Mouse (Mus musculus): ENCODE results near the gene Cds2. TPM values are rescaled to one million over a fixed set of nuclear protein-coding genes. Genes with fewer than 3 reads are reported as not detected.
"Not testable (repeated sequence)": the region's sequence is repeated elsewhere in the genome, so short reads cannot be mapped to it uniquely, and the experiment has no call there.

The Cds2 gene
- total RNA-seq, 2 experiments from 2014 or later, result 192 to 212 TPM

- intact Hi-C loops (cut with DNase I); DNase-seq (ENCODE audit: low spot score in 2 of 2): not testable (repeated sequence)
These were observed 22.8 kb downstream of the Cds2 start for GRCm38 (mm10) chr2:132285722-132286121.

- intact Hi-C loops (cut with DNase I), result no loop called here
- DNase-seq (ENCODE audit: low spot score in 2 of 2), result peak; percentile 22 to 62
These were observed 23.6 kb downstream of the Cds2 start for GRCm38 (mm10) chr2:132286376-132287076.

DNA sequence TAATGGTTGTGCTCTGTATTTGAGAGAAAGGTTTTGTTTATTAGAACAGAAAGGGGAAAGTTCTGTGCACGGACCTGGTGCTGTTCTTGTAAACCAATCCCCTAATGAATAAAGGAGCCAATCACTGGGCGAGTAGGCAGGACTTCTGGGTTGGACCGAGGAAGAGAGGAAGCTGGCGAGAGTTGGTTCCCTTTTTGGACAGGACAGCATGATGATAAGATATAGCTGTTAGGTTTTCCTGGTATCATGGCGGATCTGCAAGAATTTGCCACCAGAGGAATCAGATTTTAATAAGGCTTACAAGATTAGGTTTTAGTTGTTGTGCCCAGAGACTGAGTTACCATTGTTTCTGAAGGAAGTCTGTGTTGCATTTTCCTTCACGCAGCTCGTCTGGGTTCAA is 26.3 kb downstream of the Cds2 start:
- intact Hi-C loops (cut with DNase I); DNase-seq (ENCODE audit: low spot score in 2 of 2): not testable (repeated sequence)

- intact Hi-C loops (cut with DNase I), result no loop called here
These were observed 27.9 kb downstream of the Cds2 start for GRCm38 (mm10) chr2:132290808-132291207.

GRCm38 (mm10) chr2:132291265-132291664 is 28.3 kb downstream of the Cds2 start:
- intact Hi-C loops (cut with DNase I), result no loop called here
- no peak for DNase-seq (ENCODE audit: low spot score in 2 of 2)

More at GRCm38 (mm10) chr2:132290808-132291207, 27.9 kb downstream of the Cds2 start:
- DNase-seq (ENCODE audit: low spot score in 2 of 2), result no peak

GRCm38 (mm10) chr2:132292083-132292482 is 29.1 kb downstream of the Cds2 start:
- intact Hi-C loops (cut with DNase I), result no loop called here
- DNase-seq (ENCODE audit: low spot score in 2 of 2), result peak; percentile 30 to 84

- no peak for DNase-seq (ENCODE audit: low spot score in 2 of 2)
- intact Hi-C loops (cut with DNase I), result no loop called here
These were observed 30.9 kb downstream of the Cds2 start for GRCm38 (mm10) chr2:132293694-132294450.

DNA sequence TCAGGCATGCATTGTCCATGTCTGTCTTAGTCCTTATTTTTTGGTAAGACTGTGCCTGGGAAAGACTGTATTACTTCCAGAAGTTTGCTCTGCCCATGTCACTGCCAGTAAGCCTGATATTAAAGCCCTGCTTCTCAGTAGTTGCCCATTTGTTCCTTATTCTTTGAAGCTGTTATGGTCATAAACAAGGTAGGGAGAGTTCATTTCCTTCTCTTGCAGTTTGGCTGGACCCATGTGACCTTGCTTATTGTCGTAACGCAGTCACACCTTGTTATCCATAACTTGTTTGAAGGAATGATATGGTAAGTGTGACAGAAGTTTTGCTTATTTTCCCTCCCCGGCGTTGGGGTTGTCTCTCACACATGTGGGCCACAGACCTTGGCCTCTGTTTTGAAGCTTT is 35.3 kb downstream of the Cds2 start:
- intact Hi-C loops (cut with DNase I), result no loop called here
- DNase-seq (ENCODE audit: low spot score in 2 of 2), result no peak

- no peak for DNase-seq (ENCODE audit: low spot score in 2 of 2)
- intact Hi-C loops (cut with DNase I), result no loop called here
These were observed 38.5 kb downstream of the Cds2 start for GRCm38 (mm10) chr2:132301436-132301835.

- intact Hi-C loops (cut with DNase I), result no loop called here
- no peak for DNase-seq (ENCODE audit: low spot score in 2 of 2)
These were observed 42.2 kb downstream of the Cds2 start for GRCm38 (mm10) chr2:132305165-132305564.

GRCm38 (mm10) chr2:132305988-132306387 is 43.0 kb downstream of the Cds2 start:
- intact Hi-C loops (cut with DNase I), result no loop called here
- DNase-seq (ENCODE audit: low spot score in 2 of 2), result no peak

GRCm38 (mm10) chr2:132307213-132307843 is 44.4 kb downstream of the Cds2 start:
- DNase-seq (ENCODE audit: low spot score in 2 of 2), result no peak
- intact Hi-C loops (cut with DNase I), result no loop called here

GRCm38 (mm10) chr2:132308829-132309228 is 45.9 kb downstream of the Cds2 start:
- intact Hi-C loops (cut with DNase I), result no loop called here
- no peak for DNase-seq (ENCODE audit: low spot score in 2 of 2)

GRCm38 (mm10) chr2:132309398-132309930 is 46.5 kb downstream of the Cds2 start:
- intact Hi-C loops (cut with DNase I), result no loop called here
- DNase-seq (ENCODE audit: low spot score in 2 of 2), result no peak

- intact Hi-C loops (cut with DNase I), result no loop called here
- no peak for DNase-seq (ENCODE audit: low spot score in 2 of 2)
These were observed 49.7 kb downstream of the Cds2 start for GRCm38 (mm10) chr2:132312616-132313015.

DNA sequence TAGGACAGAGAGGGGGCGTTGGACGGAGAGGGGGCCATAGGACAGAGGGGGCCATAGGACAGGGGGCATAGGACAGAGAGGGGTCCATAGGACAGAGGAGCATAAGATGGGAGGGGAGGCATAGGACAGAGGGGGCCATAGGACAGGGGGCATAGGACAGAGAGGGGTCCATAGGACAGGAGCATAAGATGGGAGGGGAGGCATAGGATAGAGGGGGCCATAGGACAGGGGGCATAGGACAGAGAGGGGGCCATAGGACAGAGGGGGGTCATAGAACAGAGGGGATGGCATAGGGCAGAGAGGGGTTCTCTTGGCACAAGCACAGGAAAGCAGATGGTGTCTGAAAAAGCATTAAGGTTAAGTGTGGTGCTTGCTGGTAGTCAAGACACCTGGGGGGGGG is 50.6 kb downstream of the Cds2 start:
- DNase-seq (ENCODE audit: low spot score in 2 of 2), result no peak
- intact Hi-C loops (cut with DNase I), result no loop called here

DNA sequence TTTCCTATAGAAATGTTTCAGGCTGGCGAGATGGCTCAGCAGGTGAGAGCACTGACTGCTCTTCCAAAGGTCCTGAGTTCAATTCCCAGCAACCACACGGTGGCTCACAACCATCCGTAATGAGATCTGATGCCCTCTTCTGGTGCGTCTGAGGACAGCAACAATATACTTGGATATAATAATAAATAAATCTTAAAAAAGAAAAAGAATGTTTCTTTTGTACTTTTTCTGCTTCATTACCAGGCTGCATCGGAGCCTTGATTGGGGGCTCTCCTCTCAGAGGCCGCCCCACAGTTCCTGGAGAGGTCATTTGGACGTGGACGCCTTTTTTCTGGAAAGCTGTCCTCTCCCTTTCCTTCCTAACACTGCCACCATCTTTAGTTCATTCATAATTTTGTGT is 51.1 kb downstream of the Cds2 start:
- intact Hi-C loops (cut with DNase I); DNase-seq (ENCODE audit: low spot score in 2 of 2): not testable (repeated sequence)

- DNase-seq (ENCODE audit: low spot score in 2 of 2), result peak; percentile 82 to 85
These were observed 53.3 kb downstream of the Cds2 start for GRCm38 (mm10) chr2:132316041-132316808.

GRCm38 (mm10) chr2:132317178-132317577 is 54.2 kb downstream of the Cds2 start:
- intact Hi-C loops (cut with DNase I), result loop anchor here (2.0 kb wide), 1 partner anchor 168 kb away; no protein-coding TSS in a partner anchor
- DNase-seq (ENCODE audit: low spot score in 2 of 2), result no peak

More at GRCm38 (mm10) chr2:132316041-132316808, 53.3 kb downstream of the Cds2 start:
- intact Hi-C loops (cut with DNase I), result loop anchor here (2.0 kb wide), 1 partner anchor 169 kb away; no protein-coding TSS in a partner anchor

All from left cerebral cortex, postnatal 14 days (tissue).